Mouse (Mus musculus): ENCODE measurements around the gene Samd4. TPM values are rescaled to one million over a fixed set of nuclear protein-coding genes. Genes with fewer than 3 reads are reported as not detected.

Gene Samd4
- total RNA-seq, 2 experiments from 2014 or later = 34.2 to 54.3 TPM

DNA sequence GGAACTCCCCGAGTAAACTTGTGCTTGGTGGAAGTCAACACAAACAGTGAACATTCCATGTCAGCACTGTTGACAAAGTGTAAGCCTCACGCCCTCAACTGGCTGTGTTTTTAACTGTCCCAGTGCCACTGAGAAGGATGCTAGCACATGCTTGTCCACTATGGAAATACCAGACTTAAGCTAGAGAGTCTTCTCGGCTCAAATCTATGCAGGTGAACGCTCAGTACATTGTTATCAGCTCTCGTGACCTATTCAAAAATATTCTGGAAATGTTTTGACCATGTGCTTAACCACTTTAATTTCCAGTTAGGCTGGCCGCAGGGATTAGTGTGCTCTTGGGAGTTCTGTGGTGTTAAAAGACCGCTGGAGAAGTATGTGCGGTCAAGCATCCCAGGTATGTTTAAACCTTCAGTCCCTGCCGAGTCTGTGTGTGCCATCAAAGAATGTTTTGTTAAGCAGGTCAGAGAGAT, 73.0 kb downstream of the Samd4 start:
- DNase-seq = no peak

DNA sequence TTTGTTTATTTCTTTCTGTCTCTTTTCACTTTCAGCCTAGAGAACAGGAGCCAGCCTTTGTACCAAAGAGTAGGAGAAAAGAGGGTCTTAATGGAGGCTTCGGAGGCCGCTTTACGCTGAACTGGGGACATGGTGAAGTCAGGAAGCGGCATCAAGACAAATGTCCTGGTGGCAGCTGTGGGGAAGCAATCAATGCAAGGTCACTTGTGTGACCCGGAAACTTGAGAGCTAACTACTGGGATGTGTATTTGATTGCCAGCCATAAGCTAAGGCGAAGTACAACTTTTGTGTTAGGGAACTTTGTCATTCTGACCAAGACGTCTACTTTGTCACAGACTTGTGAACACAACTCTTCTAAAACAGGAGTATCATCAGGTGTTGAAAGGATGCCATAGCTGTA, 73.5 kb downstream of the Samd4 start:
- DNase-seq = no peak

DNA sequence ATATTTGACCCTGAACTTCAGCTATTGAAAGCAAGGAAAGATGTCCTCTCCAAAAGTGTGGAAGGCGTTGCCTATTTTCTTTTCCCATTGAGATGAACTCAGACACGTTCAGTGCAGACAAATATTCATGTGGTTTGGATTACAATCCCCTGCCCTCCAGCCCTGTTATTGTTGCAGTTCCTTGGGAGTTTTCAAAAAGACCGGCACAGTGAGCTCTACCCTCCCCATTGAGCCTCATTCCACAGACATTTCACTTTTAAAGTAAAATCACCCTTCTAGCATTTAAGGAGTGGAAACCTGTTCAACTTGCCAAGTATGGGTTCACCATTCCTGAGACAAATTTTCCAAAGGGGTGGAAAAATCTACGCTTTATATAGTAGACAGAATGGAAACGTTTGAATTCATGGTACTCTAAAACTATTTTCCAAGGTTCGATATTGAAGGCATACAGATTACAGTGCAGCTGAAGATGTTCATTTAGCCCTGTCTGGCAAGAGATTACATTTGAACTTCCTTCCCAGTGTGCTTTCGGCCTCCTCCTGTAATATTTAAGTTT, 76.6 kb downstream of the Samd4 start:
- no peak for DNase-seq

DNA sequence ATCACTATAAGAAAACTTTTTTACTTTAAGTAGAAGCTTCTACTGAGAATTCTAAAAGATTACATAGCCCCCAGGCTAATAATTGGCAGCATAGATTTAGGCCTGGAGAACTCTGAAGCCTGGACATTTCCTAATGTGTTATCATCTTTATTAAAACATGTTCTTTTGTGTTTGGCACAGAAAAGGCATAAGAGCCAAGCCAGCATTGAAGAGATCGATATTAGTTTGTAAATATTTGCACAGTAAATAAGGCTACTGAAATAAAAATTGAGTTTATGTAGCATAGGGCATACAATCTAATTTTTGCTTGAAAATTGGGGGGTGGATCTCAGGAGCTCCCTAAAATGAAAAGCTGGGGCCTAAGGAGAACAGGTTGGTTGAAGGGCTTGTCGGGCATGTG, 77.2 kb downstream of the Samd4 start:
- DNase-seq = no peak

DNA sequence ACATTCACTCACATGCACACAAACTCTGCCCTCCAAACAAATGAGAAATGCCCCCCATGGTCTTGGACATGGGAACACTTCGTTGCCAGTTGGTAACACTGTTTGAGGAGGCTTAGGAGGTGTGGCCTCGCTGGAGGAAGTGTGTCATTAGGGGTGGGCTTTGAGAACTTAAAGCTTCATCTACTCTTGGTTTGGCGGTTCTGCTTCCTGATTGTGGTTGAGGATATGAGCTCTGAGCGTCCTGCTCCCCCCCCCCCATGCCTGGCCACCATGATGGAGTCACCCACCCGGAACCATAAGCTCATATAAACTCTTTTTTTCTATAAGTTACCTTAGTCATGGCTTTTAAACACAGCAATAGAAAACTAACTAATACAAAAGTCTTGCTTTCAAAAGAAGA, 80.2 kb downstream of the Samd4 start:
- DNase-seq = no peak

DNA sequence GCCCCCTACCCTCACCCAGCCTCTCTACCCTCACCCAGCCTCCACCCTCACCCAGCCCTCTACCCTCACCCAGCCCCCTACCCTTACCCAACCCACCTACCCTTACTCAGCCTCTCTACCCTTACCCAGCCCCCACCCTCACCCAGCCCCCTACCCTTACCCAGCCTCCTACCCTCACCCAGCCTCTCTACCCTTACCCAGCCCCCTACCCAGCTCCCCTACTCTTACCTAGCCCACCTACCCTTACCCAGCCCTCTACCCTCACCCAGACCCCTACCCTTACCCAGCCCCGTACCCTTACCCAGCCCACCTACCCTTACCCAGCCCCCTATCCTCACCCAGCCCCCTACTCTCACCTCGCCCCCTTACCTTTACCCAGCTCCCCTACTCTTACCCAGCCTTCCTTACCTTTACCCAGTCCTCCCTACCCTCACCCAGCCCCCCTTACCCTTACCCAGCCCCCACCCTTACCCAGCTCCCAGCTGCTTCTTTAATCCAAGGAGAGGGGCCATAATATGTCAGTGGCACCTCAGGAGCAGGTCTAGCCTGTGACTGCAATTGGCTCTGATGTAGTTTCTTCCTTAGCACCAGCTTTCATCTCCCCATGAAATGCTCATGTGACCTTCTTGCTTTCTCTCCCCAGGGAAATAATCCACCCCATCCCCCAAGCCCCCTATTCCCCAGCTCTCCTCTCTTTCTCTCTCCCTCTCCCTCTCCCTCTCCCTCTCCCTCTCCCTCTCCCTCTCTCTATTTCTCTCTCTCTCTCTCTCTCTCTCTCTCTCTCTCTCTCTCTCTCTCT, 81.6 kb downstream of the Samd4 start:
- no peak for DNase-seq

DNA sequence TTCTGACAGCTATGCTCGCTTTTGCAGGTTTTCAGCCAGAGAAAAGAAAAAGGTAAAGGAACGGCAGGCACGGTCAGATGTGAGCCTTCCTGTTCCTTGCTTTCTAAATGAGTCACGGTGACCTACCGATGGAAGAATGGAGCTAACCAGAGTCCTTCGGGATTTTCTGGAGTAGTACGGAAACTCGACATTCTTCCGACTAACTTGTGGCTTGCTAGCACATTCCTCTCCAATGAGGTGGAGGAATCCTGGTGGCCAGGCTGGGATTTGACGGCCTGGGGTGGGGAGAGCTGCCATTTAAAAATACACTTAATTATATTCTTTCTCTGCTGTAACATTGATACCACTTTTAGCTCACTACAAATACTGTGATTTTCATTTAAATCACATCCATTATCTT, 83.6 kb downstream of the Samd4 start:
- DNase-seq = peak; percentile 52

DNA sequence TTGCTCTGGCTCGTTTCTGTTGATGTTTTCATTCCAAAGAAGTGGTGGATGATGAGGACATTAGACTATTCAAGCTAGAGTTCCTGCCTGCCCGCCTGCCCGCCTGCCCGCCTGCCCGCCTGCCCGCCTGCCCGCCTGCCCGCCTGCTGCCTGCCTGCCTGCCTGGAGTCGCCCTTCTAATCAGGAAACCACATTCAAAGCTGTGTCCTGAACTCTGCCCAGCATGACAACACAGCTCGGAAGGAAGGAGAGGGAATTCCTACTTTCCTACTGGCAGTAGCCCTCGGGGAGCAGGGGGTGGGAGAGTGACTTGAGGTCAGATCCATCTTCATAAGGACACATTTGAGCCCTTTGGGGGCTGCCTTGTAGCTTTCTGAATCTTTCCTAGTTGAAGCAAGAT, 85.4 kb downstream of the Samd4 start:
- DNase-seq = no peak

DNA sequence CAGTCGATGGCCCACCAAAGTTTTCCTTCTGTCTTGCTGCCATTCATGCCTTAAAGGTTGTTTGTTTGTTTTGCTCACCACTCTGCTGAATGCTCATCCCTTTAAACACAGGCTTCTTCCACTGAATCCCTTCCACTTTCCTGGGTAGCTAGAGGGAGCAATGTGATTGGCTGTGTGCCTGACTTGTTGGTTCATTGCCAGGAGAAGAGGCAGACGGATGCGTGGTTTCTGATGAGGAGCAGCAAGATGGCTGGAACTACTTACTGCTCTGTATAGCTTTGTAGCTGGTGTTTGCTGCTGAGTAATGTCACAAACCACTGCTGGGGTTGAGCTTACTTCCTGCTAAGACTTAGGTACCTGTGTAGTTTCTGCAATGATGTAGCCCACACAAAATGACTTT, 88.0 kb downstream of the Samd4 start:
- no peak for DNase-seq

DNA sequence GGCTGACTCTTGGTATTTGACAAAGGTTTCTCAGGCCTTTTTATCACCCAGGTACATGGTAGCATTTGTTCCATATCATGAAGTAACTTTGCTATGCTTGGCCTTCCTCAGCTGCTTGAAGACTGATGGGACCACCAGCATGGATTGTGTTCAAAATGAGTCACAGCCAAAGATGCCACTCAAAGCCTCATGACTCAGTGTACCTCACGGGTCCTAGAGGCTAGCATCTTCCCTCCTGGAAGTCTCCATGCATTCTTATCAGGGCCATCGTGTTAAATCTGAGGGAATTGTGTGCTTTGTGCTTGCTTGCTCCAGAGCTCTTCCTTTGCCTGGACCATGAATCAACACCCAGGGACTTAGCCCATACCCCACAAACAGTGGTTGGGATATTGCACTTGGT, 89.1 kb downstream of the Samd4 start:
- DNase-seq = no peak

DNA sequence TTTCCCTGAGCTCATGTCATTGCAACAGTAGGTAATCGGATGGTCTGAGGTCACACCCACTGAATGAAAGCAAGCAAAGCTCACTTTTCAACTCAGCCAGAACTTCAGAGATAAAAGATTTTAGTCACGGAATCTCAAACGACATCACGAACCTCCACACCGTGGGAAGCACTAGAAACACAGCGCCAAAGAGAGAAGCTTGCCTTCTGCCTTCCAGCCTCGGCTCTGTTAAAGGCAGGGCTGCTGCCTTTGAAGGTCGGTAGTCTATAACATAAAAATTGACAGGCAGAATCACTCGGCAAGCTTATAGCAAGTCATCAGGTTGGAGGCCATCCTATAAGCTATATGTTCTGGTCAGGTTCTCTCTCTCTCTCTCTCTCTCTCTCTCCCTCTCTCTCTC, 92.2 kb downstream of the Samd4 start:
- DNase-seq = no peak

DNA sequence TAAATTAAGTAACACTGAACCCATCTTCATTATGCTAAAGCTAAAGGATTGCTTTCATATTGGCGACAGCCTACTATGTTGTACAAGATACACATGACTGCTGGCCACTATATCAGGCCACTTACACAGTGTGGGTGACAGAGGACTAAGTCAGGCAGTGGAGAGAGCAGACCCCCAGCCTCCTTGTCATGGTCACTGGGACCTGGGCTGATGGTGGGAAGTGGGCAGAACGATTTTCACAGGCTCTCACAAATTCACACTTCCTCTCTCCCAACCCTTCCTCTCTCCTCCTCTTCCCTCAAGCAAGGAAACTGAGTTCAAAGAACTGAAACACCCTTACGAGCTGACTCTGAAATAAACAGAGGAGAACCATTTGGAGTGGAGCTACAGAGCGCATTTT, 93.3 kb downstream of the Samd4 start:
- DNase-seq = no peak

DNA sequence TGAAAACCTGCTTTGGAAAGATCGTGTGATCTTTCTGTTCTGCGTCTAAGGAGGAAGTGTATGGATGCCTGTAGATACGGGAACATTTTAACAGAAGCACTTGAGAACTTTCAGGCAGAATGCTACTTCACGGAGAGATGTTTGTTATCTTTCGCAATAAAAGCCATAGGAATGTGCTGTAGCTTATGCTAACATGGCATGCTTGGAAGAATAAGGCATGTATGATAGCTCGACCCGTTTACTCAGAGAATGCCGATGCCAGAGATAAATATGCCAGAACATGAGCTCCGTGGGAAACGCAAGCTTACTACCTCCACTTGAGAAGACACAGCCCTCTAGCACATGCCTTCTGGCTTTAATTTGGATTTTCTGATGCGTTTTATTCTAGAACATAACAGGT, 94.1 kb downstream of the Samd4 start:
- no peak for DNase-seq

DNA sequence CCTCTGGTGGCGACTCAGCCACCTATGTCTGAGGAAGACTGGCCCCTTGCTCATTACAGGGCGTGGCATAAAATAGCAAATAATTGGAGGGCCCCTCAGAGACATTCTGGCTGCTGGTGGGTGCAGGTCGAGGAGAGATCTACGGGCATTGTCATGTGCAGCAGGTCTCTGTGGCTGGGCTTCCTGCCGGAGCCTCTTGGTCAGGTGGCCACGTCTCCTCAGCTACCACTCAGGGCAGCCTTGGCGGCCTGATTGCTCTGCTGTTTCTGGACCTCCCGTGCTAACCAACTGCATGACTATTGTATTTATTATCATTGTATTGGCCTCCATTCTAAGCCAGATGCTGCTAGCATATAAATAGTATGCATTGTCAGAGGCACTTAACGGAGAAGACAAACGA, 95.0 kb downstream of the Samd4 start:
- DNase-seq = no peak

DNA sequence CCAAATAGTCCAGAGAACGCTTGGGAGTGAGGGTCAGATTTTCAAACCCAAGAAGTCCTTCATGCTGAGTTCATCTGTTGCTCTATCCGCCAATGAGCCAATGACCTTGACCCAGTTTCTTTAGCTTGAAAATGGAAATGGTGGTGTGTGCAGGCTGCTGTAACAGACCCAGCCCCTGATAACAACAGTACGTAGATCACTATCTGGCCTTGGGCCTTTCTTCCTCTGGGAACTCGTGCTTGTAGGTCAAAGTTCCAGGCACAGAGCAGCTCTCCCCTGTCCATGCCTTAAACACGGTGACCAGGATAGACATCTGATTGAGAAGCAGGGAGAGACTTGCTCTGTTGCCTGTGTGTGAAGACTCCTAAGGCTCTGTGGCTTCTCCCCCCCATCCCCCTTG, 96.5 kb downstream of the Samd4 start:
- no peak for DNase-seq

DNA sequence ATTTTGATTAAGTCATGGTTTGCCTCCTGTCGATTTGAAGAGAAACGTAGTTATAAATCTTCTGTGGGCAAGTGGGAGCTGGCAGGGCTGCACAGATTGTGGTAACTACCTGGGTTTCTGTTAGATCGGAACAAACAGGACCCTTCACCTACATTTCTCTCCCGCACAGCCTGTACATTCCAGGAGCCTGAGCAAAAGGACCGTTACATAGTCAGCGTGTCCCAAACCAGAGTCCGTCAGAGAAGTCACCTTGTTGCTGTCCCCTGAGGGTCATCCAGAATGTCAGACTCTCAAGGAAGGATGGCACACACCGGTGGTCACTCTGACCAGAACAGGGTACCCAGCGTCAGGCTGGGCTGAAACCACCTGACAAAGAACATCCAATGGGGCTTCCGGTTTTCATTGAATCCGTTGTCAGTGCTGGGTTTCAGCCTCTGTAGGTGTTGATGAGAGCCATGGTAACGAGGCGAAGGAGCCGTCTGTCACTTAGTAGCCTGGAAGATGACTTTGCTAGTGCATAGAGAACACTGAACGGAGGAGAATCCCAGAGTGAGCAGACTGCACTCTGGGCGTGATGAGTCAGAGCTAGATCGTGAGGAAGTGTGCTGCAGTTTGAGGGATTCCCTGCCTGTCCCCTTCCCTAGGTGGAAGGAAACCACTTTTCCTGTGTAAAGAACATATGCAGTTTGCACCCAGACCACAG, 98.2 kb downstream of the Samd4 start:
- no peak for DNase-seq

DNA sequence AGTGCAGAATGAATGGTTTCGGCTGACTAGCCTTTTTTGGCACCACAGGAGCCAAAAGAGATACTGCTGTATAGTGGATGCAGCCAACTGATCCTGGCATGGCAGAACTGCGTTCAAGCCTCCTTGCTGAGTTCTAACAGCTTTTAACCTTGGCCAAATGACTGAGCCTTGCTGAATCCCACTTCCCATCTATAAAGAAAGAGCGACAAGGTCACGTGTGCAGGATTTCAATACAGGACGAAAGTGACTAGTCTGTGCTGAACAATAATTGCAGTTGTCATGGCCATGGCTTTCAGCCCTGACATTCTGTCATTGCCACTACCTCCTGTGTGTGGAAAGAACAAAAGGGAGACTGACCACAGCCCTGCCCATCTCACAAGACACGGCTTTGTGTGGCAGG, 99.5 kb downstream of the Samd4 start:
- DNase-seq = no peak

DNA sequence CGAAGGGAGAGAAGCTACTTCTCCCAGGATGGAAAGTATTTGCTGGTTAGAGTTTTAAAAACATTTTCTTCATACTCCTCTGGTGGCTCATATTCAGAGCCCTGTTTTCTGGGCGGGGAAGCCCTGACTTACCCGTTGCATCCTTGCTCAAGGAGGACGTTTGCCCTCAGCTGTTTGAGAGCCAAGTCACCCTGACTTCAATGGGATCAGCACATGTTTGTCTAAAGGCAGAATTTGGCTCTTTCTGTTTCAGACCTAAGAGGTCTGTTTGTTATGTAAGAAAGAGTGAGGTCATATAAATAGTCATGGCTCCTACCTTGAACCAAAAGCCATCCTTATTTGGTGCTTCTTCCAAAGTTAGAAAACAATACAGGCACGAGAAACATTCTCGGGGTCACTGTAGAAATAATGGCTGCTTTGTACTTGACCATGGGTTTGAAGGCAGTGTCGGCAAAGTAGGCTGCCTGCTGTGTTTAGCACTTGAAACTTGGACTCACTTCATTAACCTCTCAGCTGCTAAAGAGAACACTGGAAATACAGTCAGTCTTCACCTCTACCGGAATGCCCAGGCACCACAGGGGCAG, 102.0 kb downstream of the Samd4 start:
- DNase-seq = no peak

DNA sequence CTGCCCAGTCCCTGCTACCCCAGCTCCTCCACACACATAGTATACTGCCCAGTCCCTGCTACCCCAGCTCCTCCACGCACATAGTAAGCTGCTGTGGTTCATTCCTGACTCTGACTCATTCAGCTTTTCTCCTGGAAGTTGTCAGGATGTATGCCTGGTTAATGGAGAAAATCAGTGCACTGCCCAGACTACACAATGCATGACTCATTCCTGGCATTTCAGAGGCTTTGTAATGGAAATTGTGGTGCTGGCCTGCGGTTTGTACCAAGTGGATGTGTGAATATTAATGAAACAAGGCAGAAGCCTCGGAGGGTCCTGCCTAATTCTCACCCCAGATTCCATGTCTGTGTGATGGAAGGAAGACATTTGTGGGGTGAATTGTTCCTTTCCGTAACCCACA, 107.0 kb downstream of the Samd4 start:
- no peak for DNase-seq

DNA sequence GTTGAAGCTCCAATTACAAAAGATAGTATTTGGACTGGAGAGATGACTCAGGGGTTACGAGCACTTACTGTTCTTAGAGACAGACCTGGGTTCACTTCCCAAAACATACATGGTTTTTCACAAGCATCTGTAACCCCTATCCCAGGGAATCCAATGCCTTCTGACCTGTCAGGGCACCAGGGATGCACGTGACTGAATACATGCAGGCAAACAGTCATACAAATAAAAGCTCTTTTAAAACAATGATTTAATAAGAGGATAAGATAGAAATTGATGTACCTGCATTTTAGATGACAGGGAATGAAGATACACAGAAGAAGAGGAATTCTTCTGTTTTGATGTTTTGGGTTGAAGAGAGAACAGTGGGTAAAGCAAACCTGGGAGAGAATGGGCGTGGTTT, 107.8 kb downstream of the Samd4 start:
- DNase-seq = no peak

DNA sequence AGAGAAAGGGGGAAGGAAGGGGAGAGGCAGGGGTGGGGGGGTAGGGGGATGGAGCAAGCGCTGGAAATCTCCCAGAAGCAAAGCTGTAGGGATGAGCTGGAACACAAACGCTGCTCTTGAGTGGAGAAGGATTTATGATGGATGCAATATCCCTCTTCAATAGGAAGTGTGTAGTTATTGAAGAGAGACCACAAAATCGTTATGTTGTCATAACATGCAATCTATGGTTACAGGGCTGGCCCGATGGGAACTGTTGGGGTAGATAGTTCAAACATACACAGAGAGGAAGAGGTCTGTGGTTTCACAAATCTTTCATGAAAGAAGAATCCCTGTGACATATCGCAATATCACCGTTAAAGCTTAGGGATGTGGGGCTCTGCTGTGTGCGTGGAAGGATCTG, 112.0 kb downstream of the Samd4 start:
- no peak for DNase-seq

DNA sequence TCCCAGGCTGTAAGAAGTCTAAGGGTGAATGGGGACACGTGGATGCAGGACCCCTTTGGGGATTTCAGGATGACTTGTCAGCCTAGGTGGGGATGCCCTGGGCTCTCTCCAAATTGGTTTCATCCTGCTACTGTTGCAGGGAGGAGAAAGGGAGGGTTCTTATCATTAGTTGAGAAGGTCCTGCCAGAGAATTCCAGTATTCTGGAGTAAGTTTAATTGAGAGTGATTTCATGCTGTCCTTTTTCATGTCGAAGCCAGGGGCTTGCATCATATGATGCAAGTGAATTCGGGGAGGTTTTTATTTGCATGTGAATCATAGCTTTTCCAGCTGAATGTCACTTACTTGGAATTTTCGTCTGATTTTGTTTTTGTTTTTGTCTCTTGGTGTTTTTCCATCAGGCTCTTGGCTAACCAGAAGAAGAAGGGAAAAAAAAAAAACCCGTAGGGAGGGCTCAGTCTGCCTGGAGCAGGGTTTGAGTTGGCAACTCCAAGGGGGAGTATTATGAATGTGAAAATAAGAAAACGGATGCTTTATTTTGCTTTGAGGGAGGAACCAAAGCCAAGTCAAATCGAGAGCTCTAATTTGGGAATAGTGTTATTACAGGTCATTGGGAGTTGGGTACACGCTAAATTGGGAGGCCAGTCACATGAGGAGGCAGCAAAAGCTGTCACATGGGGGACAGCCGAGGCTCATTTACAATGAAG, 116.8 kb downstream of the Samd4 start:
- DNase-seq = peak; percentile 26
